Mouse (Mus musculus) cortical plate, adult 2 months (tissue): Measurements from ENCODE around the gene Phf21a.

Experiments
- CTCF ChIP-seq: fragments of 200-500 bp; IDR thresholded peaks from 2 replicates; pipeline ENCODE4 v1.5.1; 2011; ENCODE audit warnings: mild to moderate bottlenecking, control low read depth, low read length; ENCODE audit not compliant: insufficient read depth; ENCODE audit errors: extremely low read depth
- POLR2A ChIP-seq: fragments of 200-500 bp; IDR thresholded peaks from 2 replicates; pipeline ENCODE4 v1.6.1; 2011; ENCODE audit warnings: mild to moderate bottlenecking, low read length, control low read depth; ENCODE audit not compliant: insufficient read depth; ENCODE audit errors: extremely low read depth

- TF ChIP-seq CTCF (no peak), POLR2A (no peak)
Observed at GRCm38 (mm10) chr2:92259924-92260323, 167.0 kb downstream of the Phf21a start.
